Mouse (Mus musculus): ENCODE data around the gene Kifc5b.
"Not testable (repeated sequence)": the region's sequence is repeated elsewhere in the genome, so short reads cannot be mapped to it uniquely, and the experiment has no call there.

The Kifc5b gene

DNA sequence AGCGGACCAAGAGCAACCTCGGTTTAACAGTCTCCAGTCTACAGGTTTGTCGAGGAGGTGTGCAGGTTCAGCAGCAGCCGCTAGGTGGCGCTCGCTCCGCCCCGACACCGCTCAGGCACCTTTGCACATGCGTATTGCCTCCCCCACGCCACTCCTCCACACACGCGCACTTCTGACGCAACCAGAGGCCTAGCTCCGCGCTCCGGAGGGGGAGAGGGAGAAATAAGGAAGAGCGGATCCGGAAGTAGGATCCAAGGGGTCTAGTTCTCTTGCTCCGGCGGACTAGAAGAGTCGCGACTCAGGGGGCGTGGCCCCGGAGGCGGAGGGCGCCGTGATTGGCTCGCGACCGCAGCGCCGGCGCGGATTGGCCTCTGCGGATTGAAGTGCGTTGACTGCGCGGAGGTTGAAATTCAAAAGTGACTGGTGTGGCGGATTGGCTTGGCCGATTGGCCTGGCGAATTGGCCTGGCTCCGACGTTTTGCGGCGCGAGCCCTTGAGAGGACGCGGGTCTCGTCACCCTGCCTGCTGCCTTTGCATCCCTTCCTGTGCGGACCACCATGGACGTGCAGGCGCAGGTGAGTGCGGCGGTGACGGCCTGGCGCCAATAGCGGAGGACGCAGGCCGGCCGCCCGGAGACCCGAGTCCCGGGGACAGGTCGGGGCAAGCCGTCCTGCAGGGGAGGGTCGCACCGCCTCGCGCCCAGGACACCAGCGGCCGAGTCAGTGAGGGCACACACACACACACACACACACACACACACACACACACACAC, at the start of gene Kifc5b:
Kifc5b (plus strand) TSS at position 381 of the 772 bp plus-strand sequence.
- in situ Hi-C loops (cut with MboI, MseI) = no loop called here

GRCm38 (mm10) chr17:26868756-26869155, 48.1 kb upstream of the Kifc5b start:
- in situ Hi-C loops (cut with MboI, MseI) = no loop called here

DNA sequence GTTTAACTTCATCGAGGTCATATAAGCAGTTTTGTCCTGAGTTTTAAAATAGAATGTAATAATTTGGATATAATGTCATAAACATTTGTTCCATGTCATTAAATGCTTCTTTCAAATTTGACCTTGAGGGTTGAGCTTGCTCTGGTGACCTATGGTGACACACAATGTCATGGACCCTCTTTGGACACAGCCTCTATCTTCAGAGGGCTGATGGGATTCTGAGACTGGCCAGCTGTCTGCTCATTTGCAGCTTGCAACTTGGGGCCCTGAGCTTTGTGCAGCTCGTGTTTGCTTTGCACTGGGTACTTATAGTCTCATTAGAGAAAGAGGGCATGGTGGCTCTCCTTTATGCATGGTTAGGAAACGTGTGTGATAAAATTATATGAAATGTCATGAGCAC, 44.0 kb upstream of the Kifc5b start:
- in situ Hi-C loops (cut with MboI, MseI) = no loop called here

DNA sequence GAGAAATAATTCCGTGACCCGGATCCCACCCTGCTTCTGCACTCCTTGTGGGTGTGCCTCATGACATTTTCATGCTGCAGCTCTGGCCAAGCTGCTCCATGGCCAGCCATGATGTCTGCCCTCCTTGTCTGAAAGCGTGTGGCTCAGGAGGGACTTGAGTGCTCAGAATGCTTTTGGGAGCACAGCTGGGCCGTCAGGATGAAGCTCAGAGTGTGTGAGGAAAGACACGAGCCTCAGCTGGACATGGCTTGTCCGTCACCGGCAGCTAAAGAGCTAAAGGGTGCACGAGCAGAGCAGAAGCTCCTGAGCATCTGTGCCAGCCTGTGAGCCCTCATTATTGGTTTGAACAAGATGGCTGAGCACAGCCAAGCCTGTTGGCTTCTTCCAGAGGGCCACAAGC, 43.4 kb upstream of the Kifc5b start:
- in situ Hi-C loops (cut with MboI, MseI) = no loop called here

DNA sequence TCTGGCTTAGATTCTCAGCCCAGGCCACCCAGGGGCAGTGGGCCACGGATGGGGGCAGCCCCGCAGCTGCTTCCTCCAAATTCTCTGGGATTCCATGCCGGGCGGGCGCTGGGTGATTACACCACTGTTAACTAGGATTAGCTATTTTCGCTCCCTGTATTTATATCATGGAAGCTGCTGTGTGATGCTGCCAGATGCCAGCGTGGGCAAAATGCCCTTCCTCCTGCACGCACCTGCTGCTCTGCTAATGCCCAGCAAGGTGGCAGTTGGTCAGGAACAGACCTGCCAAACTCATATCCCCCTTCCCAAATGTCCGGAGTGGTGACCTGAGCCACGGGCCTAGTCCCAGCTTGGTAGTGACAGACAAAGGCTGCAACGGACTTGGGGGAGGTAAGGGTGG, 42.3 kb upstream of the Kifc5b start:
- in situ Hi-C loops (cut with MboI, MseI) = no loop called here

DNA sequence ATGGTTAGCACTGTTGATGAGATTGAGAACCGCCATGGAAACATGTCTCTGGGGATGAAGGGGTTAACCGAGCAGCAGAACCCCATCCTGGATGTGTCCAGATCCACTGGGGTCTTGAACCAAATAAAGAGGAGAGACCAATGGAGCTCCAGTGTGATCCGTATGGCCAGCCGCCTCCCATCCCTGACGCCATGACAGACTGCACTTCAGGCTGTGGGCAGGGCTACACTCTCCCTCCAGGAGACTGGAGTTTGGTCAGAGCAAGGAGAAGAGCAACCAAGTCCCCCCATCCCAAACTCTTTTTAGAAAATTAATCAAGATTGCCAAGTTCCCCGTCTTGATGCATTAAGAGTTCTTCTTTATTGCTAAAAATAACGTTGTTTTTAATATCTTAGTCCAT, 39.0 kb upstream of the Kifc5b start:
- in situ Hi-C loops (cut with MboI, MseI) = no loop called here

DNA sequence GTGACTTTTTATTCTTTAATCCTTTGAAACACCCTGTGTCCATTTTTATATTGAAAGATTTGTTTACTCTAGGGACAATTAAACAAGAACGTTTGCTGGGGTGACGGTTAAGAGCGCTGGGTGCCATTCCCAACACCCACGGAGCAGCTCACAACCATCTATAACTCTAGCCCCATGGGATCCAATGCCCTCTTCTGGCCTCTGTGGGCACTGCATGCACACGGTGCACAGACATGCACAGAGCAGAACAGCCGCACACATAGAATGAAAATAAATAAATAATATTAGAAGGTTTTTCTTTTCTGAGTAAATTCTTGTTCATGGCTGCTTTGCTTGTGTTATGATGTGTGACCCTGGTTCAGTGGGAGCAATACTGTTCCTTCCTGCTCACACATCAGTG, 37.7 kb upstream of the Kifc5b start:
- in situ Hi-C loops (cut with MboI, MseI) = no loop called here

DNA sequence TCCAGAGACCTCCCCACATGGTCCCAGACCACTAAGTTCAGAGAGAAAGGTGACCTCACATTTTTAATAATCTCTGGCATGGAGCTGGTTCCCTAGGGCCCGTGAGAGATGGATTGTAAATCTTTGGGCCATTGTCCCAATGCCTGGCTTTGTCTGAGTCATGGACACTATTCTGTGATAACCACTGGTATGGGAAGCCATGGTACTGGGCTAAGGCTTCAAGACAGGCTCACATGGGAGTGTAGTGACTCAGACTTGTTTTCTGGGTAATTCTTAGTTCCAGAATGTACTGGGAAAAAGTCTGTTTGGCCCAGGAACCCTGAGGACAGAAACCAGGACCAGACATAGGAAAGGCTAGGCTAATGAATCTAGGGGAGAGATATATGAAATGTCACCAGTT, 34.2 kb upstream of the Kifc5b start:
- in situ Hi-C loops (cut with MboI, MseI) = no loop called here

- in situ Hi-C loops (cut with MboI, MseI) = no loop called here
Measured at GRCm38 (mm10) chr17:26883585-26883984, 33.3 kb upstream of the Kifc5b start.

- in situ Hi-C loops (cut with MboI, MseI) = no loop called here
Measured at GRCm38 (mm10) chr17:26884995-26885926, 31.6 kb upstream of the Kifc5b start.

- in situ Hi-C loops (cut with MboI, MseI) = no loop called here
Measured at GRCm38 (mm10) chr17:26886047-26886749, 30.7 kb upstream of the Kifc5b start.

- in situ Hi-C loops (cut with MboI, MseI) = no loop called here
Measured at GRCm38 (mm10) chr17:26887926-26888325, 29.0 kb upstream of the Kifc5b start.

GRCm38 (mm10) chr17:26892635-26893375, 24.1 kb upstream of the Kifc5b start:
- in situ Hi-C loops (cut with MboI, MseI) = no loop called here

- in situ Hi-C loops (cut with MboI, MseI) = no loop called here
Measured at GRCm38 (mm10) chr17:26893492-26893891, 23.4 kb upstream of the Kifc5b start.

- in situ Hi-C loops (cut with MboI, MseI) = no loop called here
Measured at GRCm38 (mm10) chr17:26894342-26894741, 22.5 kb upstream of the Kifc5b start.

GRCm38 (mm10) chr17:26895578-26895977, 21.3 kb upstream of the Kifc5b start:
- in situ Hi-C loops (cut with MboI, MseI) = no loop called here

DNA sequence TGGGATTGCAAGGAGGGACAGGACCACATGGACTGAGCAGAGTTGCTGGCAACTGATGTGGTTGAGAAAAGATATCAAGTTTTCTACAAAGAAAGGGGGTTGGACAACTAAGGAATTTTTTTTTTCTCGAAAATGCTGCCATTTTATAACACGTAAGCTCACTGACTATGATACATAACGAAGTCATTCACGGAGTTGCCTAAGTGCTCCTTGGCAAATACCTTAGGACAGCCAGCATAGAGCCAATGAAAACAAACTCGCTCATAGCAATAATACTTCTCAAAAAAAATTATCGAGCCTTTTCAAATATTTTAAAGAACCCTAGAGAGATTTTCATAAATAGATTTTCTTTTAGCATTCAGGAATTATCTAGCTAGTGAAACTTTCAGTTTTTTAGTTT, 16.0 kb upstream of the Kifc5b start:
- in situ Hi-C loops (cut with MboI, MseI) = no loop called here

DNA sequence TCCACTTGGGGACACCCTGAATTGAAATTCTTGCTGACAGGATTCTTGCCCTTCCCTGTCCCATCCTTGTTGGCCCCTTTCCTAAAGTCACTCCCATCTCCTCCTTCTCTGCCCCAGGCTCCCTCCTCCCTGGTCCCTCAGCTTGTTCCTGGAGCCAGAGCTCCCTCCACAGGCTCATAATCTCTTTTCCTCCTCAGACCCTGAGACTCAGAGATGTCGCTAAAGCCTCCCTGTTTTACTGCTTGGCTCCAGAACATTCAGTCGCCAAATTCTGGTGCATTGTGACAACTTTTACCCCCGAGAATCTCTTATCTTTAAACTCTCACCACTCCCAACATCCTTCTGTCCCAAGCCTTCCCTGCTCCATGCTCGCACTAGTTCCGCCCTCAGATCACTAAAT, 12.6 kb upstream of the Kifc5b start:
- in situ Hi-C loops (cut with MboI, MseI) = no loop called here

GRCm38 (mm10) chr17:26907506-26907905, 9.4 kb upstream of the Kifc5b start:
- in situ Hi-C loops (cut with MboI, MseI) = not testable (repeated sequence)

DNA sequence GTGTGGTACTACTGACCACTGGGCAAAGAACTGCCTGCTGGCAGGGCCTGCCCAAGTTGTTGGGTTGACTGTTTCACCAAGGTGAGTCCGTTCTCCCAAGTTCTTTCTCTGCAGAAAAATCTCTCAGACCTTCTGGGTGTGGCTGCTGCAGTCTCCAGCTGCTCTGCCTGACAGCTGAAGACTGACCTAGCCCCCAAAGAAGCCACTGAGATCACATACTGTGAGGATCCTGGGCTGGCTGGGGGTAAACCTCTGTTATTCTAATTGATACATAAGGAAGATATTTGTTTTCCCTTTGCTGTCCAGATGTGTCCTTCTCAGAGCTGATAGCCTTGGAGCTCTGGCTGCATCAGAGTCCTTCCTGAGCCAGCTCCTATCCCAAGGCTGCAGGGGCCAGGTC, 1.6 kb upstream of the Kifc5b start:
- in situ Hi-C loops (cut with MboI, MseI) = no loop called here

- in situ Hi-C loops (cut with MboI, MseI) = not testable (repeated sequence)
Measured at GRCm38 (mm10) chr17:26917560-26917959, 669 bp downstream of the Kifc5b start.
